Mouse (Mus musculus) hindbrain, postnatal 0 days (tissue): ENCODE data around the gene Dmd. TPM values are rescaled to one million over a fixed set of nuclear protein-coding genes. Genes with fewer than 3 reads are reported as not detected.

Experiments used
- ATAC-seq: fragments of 200-750 bp; cut with Nextera tagmentation; 2 replicates; pipeline ENCODE4 v1.8.0; 2017; ENCODE audit warnings: mild to moderate bottlenecking, moderate TSS enrichment, moderate library complexity
- DNase-seq: peaks from one replicate; pipeline ENCODE4 v3.0.0-alpha.2; 2015; ENCODE audit warnings: low spot score
- H3K27ac ChIP-seq: fragments of 300-500 bp; sonication (generic); 2 replicates; pipeline ENCODE4 v1.5.1; 2014; ENCODE audit warnings: mild to moderate bottlenecking
- H3K27me3 ChIP-seq: fragments of 300-500 bp; sonication (generic); 2 replicates; pipeline ENCODE4 v1.6.1; 2014; ENCODE audit warnings: low read length, mixed read lengths; ENCODE audit not compliant: insufficient read depth
- H3K36me3 ChIP-seq: fragments of 300-500 bp; sonication (generic); 2 replicates; pipeline ENCODE4 v1.6.1; 2014; ENCODE audit warnings: low read length, mixed read lengths; ENCODE audit not compliant: insufficient read depth
- H3K4me1 ChIP-seq: fragments of 300-500 bp; sonication (generic); 2 replicates; pipeline ENCODE4 v1.6.1; 2014; ENCODE audit warnings: antibody characterized with exemption, low read length, mixed read lengths; ENCODE audit not compliant: insufficient read depth
- H3K4me2 ChIP-seq: fragments of 300-500 bp; sonication (generic); 2 replicates; pipeline ENCODE4 v1.6.1; 2014; ENCODE audit warnings: low read depth, mild to moderate bottlenecking, low read length, moderate library complexity, mixed read lengths
- H3K4me3 ChIP-seq: fragments of 300-500 bp; sonication (generic); 2 replicates; pipeline ENCODE4 v1.5.1; 2014; ENCODE audit warnings: low read length
- H3K9ac ChIP-seq: fragments of 300-500 bp; sonication (generic); replicated peaks from 2 replicates; pipeline ENCODE4 v1.6.1; 2014; ENCODE audit warnings: mild to moderate bottlenecking, low read length, moderate library complexity, mixed read lengths
- H3K9me3 ChIP-seq: fragments of 300-500 bp; sonication (generic); 2 replicates; pipeline ENCODE4 v1.6.1; 2016; ENCODE audit warnings: low read length, mixed read lengths
- CTCF ChIP-seq: IDR thresholded peaks from 2 replicates; pipeline ENCODE4 v1.5.1; 2016; ENCODE audit warnings: antibody characterized with exemption, control low read depth, low read depth
- WGBS: fragments of 180-500 bp; shearing (Covaris S2); extraction: QIAGEN DNeasy Blood & Tissue Kit; methylation state at CpG from one replicate; pipeline ENCODE4 v1.1.7; 2014; 5-methylcytosine and 5-hydroxymethylcytosine counted together
- polyA plus RNA-seq: library from polyadenylated mRNA; unstranded; fragments of >200 nt; fragmentation: Nextera tagmentation; extraction: Ambion mirVana; gene quantifications from 2 replicates; pipeline ENCODE4 v1.2.1, GENCODE M21; 2015
- total RNA-seq: library from RNA; depleted of rRNA; stranded (reverse); fragments of >200 nt; gene quantifications from 2 replicates; pipeline ENCODE4 v1.2.3, GENCODE M21; 2014

Dmd gene
- total and polyA plus RNA-seq, 2 experiments from 2014 or later = 22.8 to 73.6 TPM

DNA sequence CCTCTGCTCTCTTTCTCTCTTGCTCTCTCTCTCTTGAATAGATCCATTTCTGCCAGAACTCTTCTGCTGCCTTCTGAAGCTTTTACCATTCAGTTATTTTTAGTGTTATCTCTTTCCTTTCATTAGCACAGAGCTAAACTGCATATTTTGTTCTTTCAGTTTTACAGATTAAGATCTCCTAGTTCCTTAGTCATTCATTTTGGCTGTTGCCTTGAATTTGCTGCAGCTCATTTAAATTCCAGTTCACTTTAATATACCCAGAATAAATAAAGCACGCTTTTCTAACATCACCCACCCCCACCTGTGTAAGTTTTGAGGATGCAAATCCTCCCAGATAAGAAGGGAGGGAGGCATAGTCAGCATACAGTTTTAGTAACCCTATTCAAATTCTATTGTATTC lies 272.4 kb downstream of the Dmd start:
- no peak overlapping the region for H3K27ac ChIP-seq
- no peaks in the 10 kb centered on the region for H3K9me3 ChIP-seq
- DNase-seq (no peak), ATAC-seq (no peak)
- no peak overlapping the region for H3K4me3 ChIP-seq
- 44% methylated on average over 1 of the region's 1 CpGs for WGBS
- H3K4me1 ChIP-seq = no peaks in the 10 kb centered on the region
- no peak overlapping the region for H3K9ac ChIP-seq
- TF ChIP-seq CTCF = no peak
- no peak overlapping the region for H3K4me2 ChIP-seq
- H3K36me3 ChIP-seq = no peaks in the 10 kb centered on the region
- H3K27me3 ChIP-seq = no peaks in the 10 kb centered on the region

DNA sequence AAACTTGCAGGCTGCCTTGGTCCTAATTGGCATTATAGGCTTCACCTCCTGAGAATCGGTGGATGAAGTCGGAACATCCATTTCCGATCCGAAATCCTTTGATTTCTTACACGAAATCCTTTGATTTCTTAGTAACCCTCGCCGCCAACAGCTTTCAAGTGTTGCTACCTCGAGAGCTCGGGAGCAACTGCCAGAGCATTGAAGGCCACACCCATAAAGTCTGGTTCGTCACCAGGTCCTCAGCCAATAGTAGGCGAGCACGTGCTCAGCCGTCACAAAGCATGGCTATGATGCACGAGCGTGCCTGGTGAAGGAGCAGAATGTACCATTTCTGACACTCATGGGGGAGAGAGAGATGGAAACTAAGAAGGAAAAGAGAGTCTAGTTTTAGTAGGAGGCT lies 538.9 kb downstream of the Dmd start, which contains the start of gene Tsga8:
Tsga8 (minus strand) TSS at position 327 of the 400 bp plus-strand sequence.
- Histone ChIP-seq H3K27ac (no peak within 1 kb of the TSS), H3K4me3 (no peak within 1 kb of the TSS), H3K9me3 (no peaks in the 10 kb centered on the region), H3K4me1 (no peaks in the 10 kb centered on the region), H3K36me3 (no peaks in the 10 kb centered on the region), H3K9ac (no peak within 1 kb of the TSS), H3K27me3 (no peaks in the 10 kb centered on the region), H3K4me2 (no peak within 1 kb of the TSS)
- no peak for ATAC-seq
- no peak for DNase-seq
- WGBS = 93% methylated on average over 15 of the region's 15 CpGs
- TF ChIP-seq CTCF = no peak

DNA sequence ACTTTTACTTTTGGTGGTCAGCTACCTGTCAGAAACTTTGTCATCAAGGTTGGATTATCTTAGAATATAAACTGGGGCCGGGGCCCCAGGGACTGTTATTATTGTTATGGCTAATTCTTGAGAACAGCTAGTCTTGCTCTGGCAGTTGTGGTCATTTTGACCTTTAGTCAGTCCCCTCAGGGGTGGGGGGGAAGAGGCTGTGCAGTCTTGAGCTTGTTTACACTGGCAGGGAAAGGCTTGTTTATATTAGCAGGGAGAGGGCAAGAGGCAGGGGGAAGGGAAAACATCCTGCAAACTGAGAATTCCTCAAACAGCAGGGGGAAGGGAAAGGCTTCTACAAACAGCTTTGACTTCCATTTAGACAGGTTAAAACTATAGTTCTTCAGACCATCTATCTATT lies 726.3 kb downstream of the Dmd start:
- DNase-seq = no peak
- Histone ChIP-seq H3K27ac (no peak overlapping the region), H3K9ac (no peak overlapping the region), H3K36me3 (no peaks in the 10 kb centered on the region), H3K4me3 (no peak overlapping the region), H3K9me3 (no peaks in the 10 kb centered on the region), H3K4me1 (no peaks in the 10 kb centered on the region), H3K4me2 (no peak overlapping the region), H3K27me3 (no peaks in the 10 kb centered on the region)
- ATAC-seq = no peak
- 71% methylated on average over 1 of the region's 1 CpGs for WGBS
- TF ChIP-seq CTCF = no peak

DNA sequence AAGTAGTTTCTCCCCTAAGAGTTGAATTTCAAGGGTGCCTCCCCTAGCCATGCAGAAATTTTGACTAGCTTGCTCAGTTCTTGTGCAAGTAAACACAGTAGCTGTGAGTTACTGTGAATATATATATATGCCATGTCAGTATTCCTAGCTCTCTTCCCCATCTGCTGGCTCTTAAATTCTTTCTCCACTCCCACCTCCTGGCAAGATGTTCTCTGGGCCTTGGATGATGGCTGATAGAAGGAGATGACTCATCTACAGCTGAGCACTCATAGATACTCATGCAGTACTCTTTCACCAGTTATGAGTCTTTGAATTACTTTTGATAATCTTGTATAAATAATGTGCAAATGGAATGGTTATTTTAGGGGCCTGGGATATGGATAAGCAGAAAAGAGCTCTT lies 737.9 kb downstream of the Dmd start:
- H3K27ac ChIP-seq = no peak overlapping the region
- ATAC-seq (no peak), DNase-seq (no peak)
- H3K4me3 ChIP-seq = no peak overlapping the region
- H3K27me3 ChIP-seq = no peaks in the 10 kb centered on the region
- no peaks in the 10 kb centered on the region for H3K36me3 ChIP-seq
- TF ChIP-seq CTCF = no peak
- no peaks in the 10 kb centered on the region for H3K9me3 ChIP-seq
- no peaks in the 10 kb centered on the region for H3K4me1 ChIP-seq
- no peak overlapping the region for H3K4me2 ChIP-seq
- H3K9ac ChIP-seq = no peak overlapping the region

DNA sequence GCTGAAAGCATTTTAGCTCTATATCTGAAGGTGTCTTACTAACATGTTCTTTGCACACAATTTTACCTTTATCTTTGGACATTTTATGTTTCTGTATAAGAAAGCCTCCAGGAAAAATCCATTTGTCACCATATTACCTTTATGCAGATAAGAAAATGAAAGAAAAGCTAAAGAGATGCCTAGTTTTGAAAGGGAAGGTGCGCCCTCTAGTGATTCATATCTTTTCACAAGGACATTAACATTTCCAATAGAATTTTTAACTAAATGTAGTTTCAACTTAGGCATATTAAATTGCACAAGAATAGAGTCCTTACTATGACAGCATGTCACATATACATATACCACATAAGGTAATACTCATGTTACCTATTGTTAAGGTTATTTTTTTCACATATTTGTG lies 791.9 kb downstream of the Dmd start:
- Histone ChIP-seq H3K27me3 (no peaks in the 10 kb centered on the region), H3K27ac (no peak overlapping the region), H3K4me3 (no peak overlapping the region), H3K9ac (no peak overlapping the region), H3K4me1 (no peaks in the 10 kb centered on the region), H3K4me2 (no peak overlapping the region), H3K36me3 (no peaks in the 10 kb centered on the region), H3K9me3 (no peaks in the 10 kb centered on the region)
- TF ChIP-seq CTCF = peak; percentile 49
- DNase-seq (peak; percentile 63), ATAC-seq (no peak)
- WGBS = 9% methylated on average over 1 of the region's 1 CpGs

DNA sequence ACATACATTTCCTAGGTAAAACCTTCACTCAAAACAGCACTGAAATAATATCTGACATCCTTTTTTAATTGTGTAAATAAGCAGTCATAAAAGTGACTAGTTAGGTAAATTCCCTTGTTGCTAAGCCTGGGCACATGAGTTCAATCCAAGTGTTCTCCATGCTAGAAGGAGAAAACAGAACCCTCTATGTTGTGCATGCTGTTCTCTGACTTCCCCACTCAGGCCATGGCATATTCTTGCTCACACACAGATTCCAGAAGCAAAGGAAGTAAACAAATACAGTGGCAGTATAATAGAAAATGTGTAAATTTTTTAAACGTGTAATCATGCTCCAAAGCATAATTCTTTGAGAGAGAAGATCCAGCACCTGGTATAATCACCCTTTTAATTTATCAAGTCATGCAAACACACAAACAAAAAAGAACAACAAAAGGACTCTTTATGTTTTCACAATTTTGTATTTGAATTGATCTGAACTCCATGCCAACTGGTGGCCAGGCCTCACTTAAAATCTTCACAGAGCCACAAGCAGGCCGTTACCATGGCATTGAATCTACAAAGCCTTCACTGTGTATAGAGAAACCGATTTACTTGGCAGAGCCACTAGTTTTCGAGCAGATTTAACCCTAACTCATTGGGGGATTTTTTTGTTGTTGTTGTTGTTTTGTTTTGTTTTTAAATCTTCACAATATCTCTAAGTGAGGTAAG lies 797.8 kb downstream of the Dmd start:
- H3K36me3 ChIP-seq = no peaks in the 10 kb centered on the region
- H3K4me2 ChIP-seq = no peak overlapping the region
- no peaks in the 10 kb centered on the region for H3K27me3 ChIP-seq
- DNase-seq (peak; percentile 48), ATAC-seq (peak; percentile 75; the same call in 1 of the 2 replicates)
- H3K4me1 ChIP-seq = no peaks in the 10 kb centered on the region
- H3K4me3 ChIP-seq = no peak overlapping the region
- no peaks in the 10 kb centered on the region for H3K9me3 ChIP-seq
- no peak for TF ChIP-seq CTCF
- no peak overlapping the region for H3K9ac ChIP-seq
- WGBS = 31% methylated on average over 4 of the region's 4 CpGs
- H3K27ac ChIP-seq = no peak overlapping the region

DNA sequence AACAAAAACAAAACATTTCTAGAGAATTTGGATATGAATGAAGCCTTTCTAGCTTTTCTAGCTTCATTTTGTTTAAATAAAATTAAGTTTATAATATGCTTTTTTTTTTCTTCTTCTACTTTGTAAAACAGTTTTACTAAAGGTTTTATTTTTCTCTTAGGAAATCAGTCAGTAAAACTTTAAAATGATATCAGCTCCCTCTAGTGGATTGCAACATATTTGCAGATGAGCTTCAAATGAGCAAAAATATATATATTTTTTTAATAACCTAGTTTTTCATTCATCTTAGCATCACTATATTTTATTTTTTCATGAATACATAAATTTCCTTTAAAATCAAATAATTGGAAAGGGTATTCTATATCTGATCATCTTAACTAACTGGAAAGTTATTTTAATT lies 838.7 kb downstream of the Dmd start:
- DNase-seq (peak; percentile 56), ATAC-seq (no peak)
- H3K4me1 ChIP-seq = no peaks in the 10 kb centered on the region

More for the DNA sequence above, 838.7 kb downstream of the Dmd start:
- Histone ChIP-seq H3K4me2 (no peak overlapping the region), H3K9ac (no peak overlapping the region), H3K4me3 (no peak overlapping the region), H3K9me3 (no peaks in the 10 kb centered on the region), H3K27me3 (no peaks in the 10 kb centered on the region), H3K36me3 (no peaks in the 10 kb centered on the region), H3K27ac (no peak overlapping the region)
- peak; percentile 27 for TF ChIP-seq CTCF
